Mouse (Mus musculus) cerebellum, adult 2 months (tissue): Measurements from ENCODE around the gene Top3a.

ENCODE experiments used
- CTCF ChIP-seq: fragments of 200-500 bp; IDR thresholded peaks from 2 replicates; pipeline ENCODE4 v1.5.1; 2011; ENCODE audit warnings: low read depth, mild to moderate bottlenecking, control low read depth, low read length, moderate library complexity, borderline replicate concordance; ENCODE audit not compliant: insufficient read depth
- POLR2A ChIP-seq: fragments of 200-500 bp; IDR thresholded peaks from 2 replicates; pipeline ENCODE4 v1.6.1; 2011; ENCODE audit warnings: low read length, control low read depth, borderline replicate concordance; ENCODE audit not compliant: insufficient read depth

- TF ChIP-seq CTCF: no peak
- TF ChIP-seq POLR2A: no peak
Observed at GRCm38 (mm10) chr11:60770776-60771175, 6.4 kb downstream of the Top3a start.
